Mouse (Mus musculus): ENCODE measurements around the gene Abr. TPM values are rescaled to one million over a fixed set of nuclear protein-coding genes. Genes with fewer than 3 reads are reported as not detected.
A peak's percentile ranks its signal among the peaks of the same experiment; 100 is the strongest.

Gene Abr
- polyA plus RNA-seq, 1 experiment from 2014 or later: 30.7 TPM

- Histone ChIP-seq H3K27ac (no peak overlapping the region), H3K4me2 (ENCODE audit: low read length) (no peak overlapping the region), H3K9me3 (replicated peaks; ENCODE audit: low read length) (no peaks in the 10 kb centered on the region), H3K4me1 (replicated peaks; ENCODE audit: insufficient read depth, low read length) (peaks cover 12% of the 10 kb centered on the region; the same call in 1 of the 2 replicates), H3K36me3 (ENCODE audit: insufficient read depth, low read length) (no peaks in the 10 kb centered on the region), H3K9ac (ENCODE audit: low read depth, low read length) (no peak overlapping the region), H3K4me3 (replicated peaks; ENCODE audit: low read depth, low read length) (no peak overlapping the region), H3K27me3 (ENCODE audit: insufficient read depth, low read length) (no peaks in the 10 kb centered on the region)
- ATAC-seq (replicated peaks; ENCODE audit: low FRiP score, low read depth) (no peak), DNase-seq (ENCODE audit: low spot score) (no peak)
- no peak for TF ChIP-seq CTCF (IDR thresholded peaks at IDR 0.05; ENCODE audit: low read depth)
- WGBS: 80% methylated on average over 6 of the region's 6 CpGs
Measured at GRCm38 (mm10) chr11:76572820-76573385, 49.2 kb downstream of the Abr start.

- WGBS: 4% methylated on average over 8 of the region's 9 CpGs
- H3K36me3 ChIP-seq (ENCODE audit: insufficient read depth, low read length): no peaks in the 10 kb centered on the region
- H3K9me3 ChIP-seq (replicated peaks; ENCODE audit: low read length): no peaks in the 10 kb centered on the region
- peak overlapping the region; percentile 59 for H3K4me3 ChIP-seq (replicated peaks; ENCODE audit: low read depth, low read length)
- H3K27ac ChIP-seq: peak overlapping the region; percentile 51; the same call in 1 of the 2 replicates
- DNase-seq (ENCODE audit: low spot score) (no peak), ATAC-seq (replicated peaks; ENCODE audit: low FRiP score, low read depth) (no peak)
- H3K27me3 ChIP-seq (ENCODE audit: insufficient read depth, low read length): no peaks in the 10 kb centered on the region
- H3K9ac ChIP-seq (ENCODE audit: low read depth, low read length): peak overlapping the region; percentile 70
- peak overlapping the region; percentile 97 for H3K4me2 ChIP-seq (ENCODE audit: low read length)
- no peak for TF ChIP-seq CTCF (IDR thresholded peaks at IDR 0.05; ENCODE audit: low read depth)
- H3K4me1 ChIP-seq (replicated peaks; ENCODE audit: insufficient read depth, low read length): peaks cover 12% of the 10 kb centered on the region; the same call in 1 of the 2 replicates
Measured at GRCm38 (mm10) chr11:76571613-76571929, 50.5 kb downstream of the Abr start.

- peak; percentile 34 for TF ChIP-seq CTCF (IDR thresholded peaks at IDR 0.05; ENCODE audit: low read depth)
- peak overlapping the region; percentile 59 for H3K4me3 ChIP-seq (replicated peaks; ENCODE audit: low read depth, low read length)
- H3K4me2 ChIP-seq (ENCODE audit: low read length): peak overlapping the region; percentile 97
- H3K27ac ChIP-seq: peak overlapping the region; percentile 51
- 0% methylated on average over 41 of the region's 66 CpGs for WGBS
- ATAC-seq (replicated peaks; ENCODE audit: low FRiP score, low read depth): peak; percentile 74
- no peaks in the 10 kb centered on the region for H3K36me3 ChIP-seq (ENCODE audit: insufficient read depth, low read length)
- H3K4me1 ChIP-seq (replicated peaks; ENCODE audit: insufficient read depth, low read length): peaks cover 12% of the 10 kb centered on the region; the same call in 1 of the 2 replicates
- H3K27me3 ChIP-seq (ENCODE audit: insufficient read depth, low read length): no peaks in the 10 kb centered on the region
- H3K9ac ChIP-seq (ENCODE audit: low read depth, low read length): peak overlapping the region; percentile 70
- DNase-seq (ENCODE audit: low spot score): peak; percentile 70
- no peaks in the 10 kb centered on the region for H3K9me3 ChIP-seq (replicated peaks; ENCODE audit: low read length)
Measured at GRCm38 (mm10) chr11:76570741-76571612, 51.1 kb downstream of the Abr start.

DNA sequence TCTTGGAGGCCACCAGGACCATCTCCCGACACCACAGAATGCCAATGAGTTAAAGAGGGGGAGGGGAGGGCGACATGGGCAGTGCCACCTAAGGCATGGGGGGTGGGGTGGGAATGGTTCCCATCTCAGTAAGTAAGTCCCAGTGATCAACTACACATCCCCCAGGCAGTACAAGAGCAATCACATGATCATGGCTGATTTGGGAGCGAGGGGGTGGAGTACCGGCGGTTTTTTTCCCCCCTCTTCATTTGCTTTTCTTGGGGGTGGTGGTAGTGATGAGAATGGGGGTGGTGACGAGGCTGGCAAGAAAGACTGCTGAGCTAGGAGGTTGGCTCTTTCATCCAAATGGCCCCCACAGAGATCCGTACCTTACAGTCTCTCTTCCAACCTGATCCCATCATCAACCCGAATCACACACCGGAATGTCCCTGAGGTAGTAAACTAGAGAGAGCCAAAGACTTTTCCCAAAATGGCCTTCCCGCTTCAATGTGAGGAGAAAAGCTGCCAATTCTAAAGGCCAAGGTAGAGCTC is 51.8 kb downstream of the Abr start:
- no peak for TF ChIP-seq CTCF (IDR thresholded peaks at IDR 0.05; ENCODE audit: low read depth)
- no peaks in the 10 kb centered on the region for H3K36me3 ChIP-seq (ENCODE audit: insufficient read depth, low read length)
- H3K4me2 ChIP-seq (ENCODE audit: low read length): peak overlapping the region; percentile 97
- WGBS: 9% methylated on average over 10 of the region's 10 CpGs
- DNase-seq (ENCODE audit: low spot score) (no peak), ATAC-seq (replicated peaks; ENCODE audit: low FRiP score, low read depth) (no peak)
- H3K27me3 ChIP-seq (ENCODE audit: insufficient read depth, low read length): no peaks in the 10 kb centered on the region
- H3K4me3 ChIP-seq (replicated peaks; ENCODE audit: low read depth, low read length): peak overlapping the region; percentile 59
- H3K4me1 ChIP-seq (replicated peaks; ENCODE audit: insufficient read depth, low read length): peaks cover 12% of the 10 kb centered on the region; the same call in 1 of the 2 replicates
- H3K9me3 ChIP-seq (replicated peaks; ENCODE audit: low read length): no peaks in the 10 kb centered on the region
- peak overlapping the region; percentile 70 for H3K9ac ChIP-seq (ENCODE audit: low read depth, low read length)
- H3K27ac ChIP-seq: peak overlapping the region; percentile 51; the same call in 1 of the 2 replicates

DNA sequence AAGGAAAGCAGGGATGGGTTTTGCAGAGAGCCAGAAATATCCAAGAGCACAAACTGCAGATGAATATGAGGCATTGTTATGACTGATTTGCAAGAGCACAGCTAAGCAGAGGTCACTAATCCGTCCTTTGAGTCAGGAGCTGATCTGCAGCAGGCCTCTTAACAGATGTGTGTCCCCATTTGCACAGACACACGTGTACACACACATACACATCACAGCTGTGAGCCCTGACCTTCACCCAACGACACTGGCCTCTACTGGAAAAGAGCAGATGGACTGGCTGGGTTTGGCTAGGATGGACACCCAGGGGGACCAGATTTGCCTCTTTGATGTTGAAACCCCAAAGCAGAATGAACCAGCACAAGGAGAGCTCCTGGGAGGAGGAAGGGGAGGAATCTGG is 52.7 kb downstream of the Abr start:
- Histone ChIP-seq H3K4me1 (replicated peaks; ENCODE audit: insufficient read depth, low read length) (peaks cover 12% of the 10 kb centered on the region; the same call in 1 of the 2 replicates), H3K36me3 (ENCODE audit: insufficient read depth, low read length) (no peaks in the 10 kb centered on the region), H3K9ac (ENCODE audit: low read depth, low read length) (no peak overlapping the region), H3K27me3 (ENCODE audit: insufficient read depth, low read length) (no peaks in the 10 kb centered on the region), H3K4me3 (replicated peaks; ENCODE audit: low read depth, low read length) (no peak overlapping the region), H3K4me2 (ENCODE audit: low read length) (peak overlapping the region; percentile 97; the same call in 1 of the 2 replicates), H3K9me3 (replicated peaks; ENCODE audit: low read length) (no peaks in the 10 kb centered on the region), H3K27ac (no peak overlapping the region)
- WGBS: 49% methylated on average over 3 of the region's 3 CpGs
- DNase-seq (ENCODE audit: low spot score): no peak
- TF ChIP-seq CTCF (IDR thresholded peaks at IDR 0.05; ENCODE audit: low read depth): no peak
- no peak for ATAC-seq (replicated peaks; ENCODE audit: low FRiP score, low read depth)

GRCm38 (mm10) chr11:76566081-76566480 is 56.0 kb downstream of the Abr start:
- Histone ChIP-seq H3K9ac (ENCODE audit: low read depth, low read length) (no peak overlapping the region), H3K36me3 (ENCODE audit: insufficient read depth, low read length) (no peaks in the 10 kb centered on the region), H3K9me3 (replicated peaks; ENCODE audit: low read length) (no peaks in the 10 kb centered on the region), H3K4me2 (ENCODE audit: low read length) (no peak overlapping the region), H3K4me3 (replicated peaks; ENCODE audit: low read depth, low read length) (no peak overlapping the region), H3K27me3 (ENCODE audit: insufficient read depth, low read length) (no peaks in the 10 kb centered on the region), H3K4me1 (replicated peaks; ENCODE audit: insufficient read depth, low read length) (peaks cover 9% of the 10 kb centered on the region; the same call in 1 of the 2 replicates), H3K27ac (no peak overlapping the region)
- 50% methylated on average over 3 of the region's 3 CpGs for WGBS
- DNase-seq (ENCODE audit: low spot score) (no peak), ATAC-seq (replicated peaks; ENCODE audit: low FRiP score, low read depth) (no peak)
- TF ChIP-seq CTCF (IDR thresholded peaks at IDR 0.05; ENCODE audit: low read depth): no peak

All from kidney, postnatal 0 days (tissue).